Mouse (Mus musculus) limb, embryonic 14.5 days (tissue): ENCODE results near the gene Nek7. TPM values are rescaled to one million over a fixed set of nuclear protein-coding genes. Genes with fewer than 3 reads are reported as not detected.

Experiments used
- ATAC-seq: fragments of 200-750 bp; cut with Nextera tagmentation; 2 replicates; pipeline ENCODE4 v1.8.0; 2017; ENCODE audit warnings: low read depth, moderate number of reproducible peaks, moderate TSS enrichment; ENCODE audit not compliant: low FRiP score
- DNase-seq: peaks from one replicate; pipeline ENCODE4 v3.0.0-alpha.2; 2015; ENCODE audit warnings: low spot score
- H3K27ac ChIP-seq: fragments of 300-500 bp; sonication (generic); replicated peaks from 2 replicates; pipeline ENCODE4 v1.5.1; 2014; ENCODE audit warnings: low read depth, mild to moderate bottlenecking, low read length, moderate library complexity, mixed read lengths
- H3K27me3 ChIP-seq: fragments of 300-500 bp; sonication (generic); 2 replicates; pipeline ENCODE4 v1.6.1; 2014; ENCODE audit warnings: low read length, mixed read lengths; ENCODE audit not compliant: control insufficient read depth, insufficient read depth
- H3K36me3 ChIP-seq: fragments of 300-500 bp; sonication (generic); 2 replicates; pipeline ENCODE4 v1.6.1; 2014; ENCODE audit warnings: mild to moderate bottlenecking, low read length, moderate library complexity, mixed read lengths; ENCODE audit not compliant: control insufficient read depth, insufficient read depth
- H3K4me1 ChIP-seq: fragments of 300-500 bp; sonication (generic); 2 replicates; pipeline ENCODE4 v1.6.1; 2014; ENCODE audit warnings: antibody characterized with exemption, low read length, mixed read lengths; ENCODE audit not compliant: control insufficient read depth, insufficient read depth
- H3K4me2 ChIP-seq: fragments of 300-500 bp; sonication (generic); replicated peaks from 2 replicates; pipeline ENCODE4 v1.6.1; 2014; ENCODE audit warnings: low read depth, mild to moderate bottlenecking, low read length, moderate library complexity; ENCODE audit not compliant: severe bottlenecking
- H3K4me3 ChIP-seq: fragments of 300-500 bp; sonication (generic); replicated peaks from 2 replicates; pipeline ENCODE4 v1.5.1; 2014; ENCODE audit warnings: low read length
- H3K9ac ChIP-seq: fragments of 300-500 bp; sonication (generic); 2 replicates; pipeline ENCODE4 v1.6.1; 2014; ENCODE audit warnings: mild to moderate bottlenecking, low read depth, low read length, moderate library complexity; ENCODE audit not compliant: severe bottlenecking
- H3K9me3 ChIP-seq: fragments of 300-500 bp; sonication (generic); 2 replicates; pipeline ENCODE4 v1.6.1; 2016; ENCODE audit warnings: low read length; ENCODE audit not compliant: control insufficient read depth
- POLR2A ChIP-seq: fragments of 200-500 bp; IDR thresholded peaks from 2 replicates; pipeline ENCODE4 v1.8.0; 2012; ENCODE audit warnings: inconsistent platforms, mild to moderate bottlenecking, moderate library complexity, borderline replicate concordance; ENCODE audit not compliant: insufficient read depth, insufficient read length; ENCODE audit errors: extremely low read depth
- WGBS: fragments of 180-500 bp; shearing (Covaris S2); extraction: QIAGEN DNeasy Blood & Tissue Kit; methylation state at CpG from one replicate; pipeline ENCODE4 v1.1.7; 2014; 5-methylcytosine and 5-hydroxymethylcytosine counted together
- polyA plus RNA-seq, 2 experiments: library from polyadenylated mRNA; depleted of rRNA in 1 of 2; stranded (reverse) in 1 of 2; unstranded in 1 of 2; fragments of >200 nt; fragmentation: Nextera tagmentation in 1 of 2; extraction: Ambion mirVana in 1 of 2; gene quantifications; 2 replicates each; pipeline versions ENCODE4 v1.2.1 to v1.2.3; 2012 to 2014

Nek7 gene
- polyA plus RNA-seq, 2 experiments = 14.2 to 32.4 TPM

GRCm38 (mm10) chr1:138542170-138542515 is 77.8 kb downstream of the Nek7 start:
- Histone ChIP-seq H3K27ac (0 out of 2 replicates have a peak overlapping the region, but pooled peaks have one; percentile 21), H3K4me3 (no peak overlapping the region), H3K9me3 (no peaks in the 10 kb centered on the region), H3K9ac (no peak overlapping the region), H3K4me1 (peaks cover 4% of the 10 kb centered on the region), H3K27me3 (no peaks in the 10 kb centered on the region), H3K36me3 (no peaks in the 10 kb centered on the region), H3K4me2 (no peak overlapping the region)
- 58% methylated on average over 1 of the region's 1 CpGs for WGBS
- DNase-seq (no peak), ATAC-seq (no peak)
- TF ChIP-seq POLR2A = no peak

GRCm38 (mm10) chr1:138541495-138542169 is 78.3 kb downstream of the Nek7 start:
- H3K4me2 ChIP-seq = no peak overlapping the region
- H3K4me3 ChIP-seq = no peak overlapping the region
- no peak for TF ChIP-seq POLR2A
- H3K9me3 ChIP-seq = no peaks in the 10 kb centered on the region
- 52% methylated on average over 8 of the region's 8 CpGs for WGBS
- H3K27me3 ChIP-seq = no peaks in the 10 kb centered on the region
- H3K4me1 ChIP-seq = peaks cover 4% of the 10 kb centered on the region
- H3K9ac ChIP-seq = no peak overlapping the region
- H3K36me3 ChIP-seq = no peaks in the 10 kb centered on the region
- ATAC-seq (peak; percentile 68; the same call in 1 of the 2 replicates), DNase-seq (peak; percentile 34)
- H3K27ac ChIP-seq = peak overlapping the region; percentile 21

GRCm38 (mm10) chr1:138539713-138540112 is 80.2 kb downstream of the Nek7 start:
- Histone ChIP-seq H3K4me3 (no peak overlapping the region), H3K9ac (no peak overlapping the region), H3K27ac (no peak overlapping the region), H3K4me2 (no peak overlapping the region), H3K4me1 (peaks cover 4% of the 10 kb centered on the region), H3K27me3 (no peaks in the 10 kb centered on the region), H3K36me3 (no peaks in the 10 kb centered on the region), H3K9me3 (no peaks in the 10 kb centered on the region)
- ATAC-seq (no peak), DNase-seq (no peak)
- WGBS = 87% methylated on average over 1 of the region's 1 CpGs
- no peak for TF ChIP-seq POLR2A

- Histone ChIP-seq H3K4me3 (no peak overlapping the region), H3K9ac (no peak overlapping the region), H3K9me3 (no peaks in the 10 kb centered on the region), H3K36me3 (no peaks in the 10 kb centered on the region), H3K27me3 (no peaks in the 10 kb centered on the region), H3K27ac (no peak overlapping the region), H3K4me1 (peaks cover 4% of the 10 kb centered on the region), H3K4me2 (no peak overlapping the region)
- no peak for DNase-seq
- no peak for ATAC-seq
- TF ChIP-seq POLR2A = no peak
Measured at GRCm38 (mm10) chr1:138538217-138538616, 81.7 kb downstream of the Nek7 start.

- no peak overlapping the region for H3K4me2 ChIP-seq
- no peak for TF ChIP-seq POLR2A
- DNase-seq = no peak
- H3K27me3 ChIP-seq = no peaks in the 10 kb centered on the region
- 53% methylated on average over 16 of the region's 16 CpGs for WGBS
- no peak overlapping the region for H3K27ac ChIP-seq
- H3K4me1 ChIP-seq = no peaks in the 10 kb centered on the region
- ATAC-seq = no peak
- H3K36me3 ChIP-seq = no peaks in the 10 kb centered on the region
- H3K9me3 ChIP-seq = no peaks in the 10 kb centered on the region
- H3K9ac ChIP-seq = no peak overlapping the region
- H3K4me3 ChIP-seq = no peak overlapping the region
Measured at GRCm38 (mm10) chr1:138535758-138536574, 84.0 kb downstream of the Nek7 start.
